In genomic region chr16:91609501-91610245, GRCm38 (mm10) we compare ENCODE assay signal across 11 mouse cellular contexts. TPM values are rescaled to one million over a fixed set of nuclear protein-coding genes. Genes with fewer than 3 reads are reported as not detected.
A peak's percentile ranks its signal among the peaks of the same experiment; 100 is the strongest.
DNase-seq lines count a peak whose midpoint lies in the region; ATAC-seq lines count a peak whose summit lies in the region.
"Had no signal": no experiment of that assay in that cellular context is flagged by ENCODE, and none has a peak within 500 bp of the region (broad histone marks: within the 10 kb centered on the region; RNA-seq: fewer than 3 reads in every experiment).

No protein-coding gene starts in this region.

- H3K4me3 ChIP-seq in hindbrain, embryonic 14.5 days (replicated peaks; ENCODE audit: low read length) = no peak overlapping the region
- H3K4me3 ChIP-seq in hindbrain, embryonic 11.5 days (ENCODE audit: low read depth, low read length) = no peak overlapping the region
- H3K4me3 ChIP-seq: embryonic facial prominence, embryonic 13.5 days; hindbrain, embryonic 10.5 days; limb, embryonic 12.5 days had no signal

- no peaks in the 10 kb centered on the region for H3K9me3 ChIP-seq in hindbrain, embryonic 14.5 days (ENCODE audit: control insufficient read depth, low read length)
- no peaks in the 10 kb centered on the region for H3K9me3 ChIP-seq in hindbrain, embryonic 11.5 days (ENCODE audit: control insufficient read depth, low read length)
- H3K9me3 ChIP-seq: embryonic facial prominence, embryonic 13.5 days; hindbrain, embryonic 10.5 days; limb, embryonic 12.5 days had no signal

- peak; percentile 26 for DNase-seq in hindbrain, embryonic 14.5 days (ENCODE audit: low spot score)
- no peak for DNase-seq in hindbrain, embryonic 11.5 days (ENCODE audit: low spot score)
- DNase-seq in NIH3T3 (ENCODE audit: low read depth) = peak; percentile 63
- peak; percentile 47 for DNase-seq in heart, adult 8-10 months (ENCODE audit: low spot score)
- DNase-seq in lung, postnatal 14 days = peak; percentile 32
- no peak for DNase-seq in thymus, adult 18-20 months
- DNase-seq in thymus, postnatal 25 days = no peak
- DNase-seq in left cerebral cortex, postnatal 25 days (ENCODE audit: low spot score in 2 of 2) = no peak

- 80% methylated on average over 9 of the region's 9 CpGs for WGBS in hindbrain, embryonic 14.5 days
- WGBS in hindbrain, embryonic 11.5 days = 84% methylated on average over 9 of the region's 9 CpGs

- no peak overlapping the region for H3K27ac ChIP-seq in hindbrain, embryonic 14.5 days
- H3K27ac ChIP-seq in hindbrain, embryonic 11.5 days (ENCODE audit: low read depth, low read length) = no peak overlapping the region
- H3K27ac ChIP-seq: embryonic facial prominence, embryonic 13.5 days; hindbrain, embryonic 10.5 days; limb, embryonic 12.5 days had no signal

- no peak overlapping the region for H3K4me2 ChIP-seq in hindbrain, embryonic 14.5 days (replicated peaks)
- no peak overlapping the region for H3K4me2 ChIP-seq in hindbrain, embryonic 11.5 days (replicated peaks; ENCODE audit: low read depth, low read length)
- H3K4me2 ChIP-seq: embryonic facial prominence, embryonic 13.5 days; limb, embryonic 12.5 days had no signal

- no peaks in the 10 kb centered on the region for H3K27me3 ChIP-seq in hindbrain, embryonic 14.5 days (ENCODE audit: control insufficient read depth, insufficient read depth, low read length)
- H3K27me3 ChIP-seq in hindbrain, embryonic 11.5 days (ENCODE audit: control insufficient read depth, insufficient read depth, low read length) = no peaks in the 10 kb centered on the region
- H3K27me3 ChIP-seq: embryonic facial prominence, embryonic 13.5 days; limb, embryonic 12.5 days had no signal

- intact Hi-C loops in left cerebral cortex, postnatal 25 days (cut with DNase I) = no loop called here

- H3K4me1 ChIP-seq in hindbrain, embryonic 14.5 days (replicated peaks; ENCODE audit: control insufficient read depth, insufficient read depth, low read length) = no peaks in the 10 kb centered on the region
- H3K4me1 ChIP-seq in hindbrain, embryonic 11.5 days (replicated peaks; ENCODE audit: control insufficient read depth, insufficient read depth, low read length) = no peaks in the 10 kb centered on the region
- H3K4me1 ChIP-seq: embryonic facial prominence, embryonic 13.5 days; limb, embryonic 12.5 days had no signal

- H3K9ac ChIP-seq in hindbrain, embryonic 14.5 days = no peak overlapping the region
- H3K9ac ChIP-seq in hindbrain, embryonic 11.5 days (ENCODE audit: low read depth, low read length) = no peak overlapping the region
- H3K9ac ChIP-seq: embryonic facial prominence, embryonic 13.5 days; limb, embryonic 12.5 days had no signal

- no peaks in the 10 kb centered on the region for H3K36me3 ChIP-seq in hindbrain, embryonic 14.5 days (replicated peaks; ENCODE audit: control insufficient read depth, insufficient read depth)
- no peaks in the 10 kb centered on the region for H3K36me3 ChIP-seq in hindbrain, embryonic 11.5 days (ENCODE audit: control insufficient read depth, insufficient read depth, low read length)
- H3K36me3 ChIP-seq: embryonic facial prominence, embryonic 13.5 days; hindbrain, embryonic 10.5 days; limb, embryonic 12.5 days had no signal

- ATAC-seq in hindbrain, embryonic 14.5 days (ENCODE audit: low FRiP score) = no peak
- ATAC-seq in hindbrain, embryonic 11.5 days (ENCODE audit: low FRiP score) = no peak

RNA-seq across cellular contexts. Expression of gene Dnajc28, which starts 9.2 kb away (rescaled TPM):
- 5.2 and 6.0 TPM in 2 replicates for polyA plus RNA-seq in hindbrain, embryonic 14.5 days (2014; fragmentation: Nextera tagmentation; extraction: Ambion mirVana)
- 5.6 and 6.1 TPM in 2 replicates for polyA plus RNA-seq in hindbrain, embryonic 11.5 days (2014; fragmentation: Nextera tagmentation; extraction: Ambion mirVana)
- total RNA-seq in heart, adult 8-10 months (2022) = 10 to 100 TPM; 34.1 to 41.5 (median 39.8) TPM
- 1 to 10 TPM; 8.1 to 8.3 TPM for total RNA-seq in left cerebral cortex, postnatal 25 days (2021)

RNA-seq across cellular contexts. Expression of gene Tmem50b, which starts 12.1 kb away (rescaled TPM):
- 106 and 127 TPM in 2 replicates for polyA plus RNA-seq in hindbrain, embryonic 14.5 days (2014; fragmentation: Nextera tagmentation; extraction: Ambion mirVana)
- 54.7 and 55.9 TPM in 2 replicates for polyA plus RNA-seq in hindbrain, embryonic 11.5 days (2014; fragmentation: Nextera tagmentation; extraction: Ambion mirVana)
- total RNA-seq in heart, adult 8-10 months (2022) = 10 to 100 TPM; 49.1 to 56.7 (median 50.9) TPM
- total RNA-seq in left cerebral cortex, postnatal 25 days (2021) = 10 to 100 TPM; 96.1 to 98.9 TPM

RNA-seq across cellular contexts. Expression of gene Gart, which starts 37.1 kb away (rescaled TPM):
- 55.7 and 58.1 TPM in 2 replicates for polyA plus RNA-seq in hindbrain, embryonic 14.5 days (2014; fragmentation: Nextera tagmentation; extraction: Ambion mirVana)
- polyA plus RNA-seq in hindbrain, embryonic 11.5 days (2014; fragmentation: Nextera tagmentation; extraction: Ambion mirVana) = 82.5 and 94.2 TPM in 2 replicates
- total RNA-seq in heart, adult 8-10 months (2022) = 10 to 100 TPM; 72.7 to 86.8 (median 73.1) TPM
- total RNA-seq in left cerebral cortex, postnatal 25 days (2021) = 10 to 100 TPM; 36.9 to 50.1 TPM

RNA-seq across cellular contexts. Expression of gene Son, which starts 37.6 kb away (rescaled TPM):
- 125 and 146 TPM in 2 replicates for polyA plus RNA-seq in hindbrain, embryonic 14.5 days (2014; fragmentation: Nextera tagmentation; extraction: Ambion mirVana)
- 141 and 180 TPM in 2 replicates for polyA plus RNA-seq in hindbrain, embryonic 11.5 days (2014; fragmentation: Nextera tagmentation; extraction: Ambion mirVana)
- total RNA-seq in heart, adult 8-10 months (2022) = 100 to 1,000 TPM; 119 to 148 (median 131) TPM
- 100 to 1,000 TPM; 201 to 221 TPM for total RNA-seq in left cerebral cortex, postnatal 25 days (2021)

Comparison
In these comparisons a context has a peak if more than half of its experiments do, and no peak if none do; other contexts are left out.
1. DNase-seq: peak in hindbrain, embryonic 14.5 days (single experiment), NIH3T3 (single experiment), heart, adult 8-10 months (single experiment) and lung, postnatal 14 days (single experiment); none in hindbrain, embryonic 11.5 days (single experiment), thymus, adult 18-20 months (0 of 2), thymus, postnatal 25 days (single experiment) and left cerebral cortex, postnatal 25 days (0 of 2).